Mouse (Mus musculus) kidney, postnatal 25 days (tissue): ENCODE measurements at regions not wholly inside any gene's neighbourhood (a gene's known extent, or its start where the extent isn't known, plus 50 kb on each side); places are given as distances from the start of the nearest gene placed in this dataset.
"Not testable (repeated sequence)": the region's sequence is repeated elsewhere in the genome, so short reads cannot be mapped to it uniquely, and the experiment has no call there.

Experiments used
- DNase-seq, 2 experiments: peaks; one replicate each; pipeline ENCODE4 v3.0.0; 2021; ENCODE audit warnings: mixed read lengths in 2 of 2

DNA sequence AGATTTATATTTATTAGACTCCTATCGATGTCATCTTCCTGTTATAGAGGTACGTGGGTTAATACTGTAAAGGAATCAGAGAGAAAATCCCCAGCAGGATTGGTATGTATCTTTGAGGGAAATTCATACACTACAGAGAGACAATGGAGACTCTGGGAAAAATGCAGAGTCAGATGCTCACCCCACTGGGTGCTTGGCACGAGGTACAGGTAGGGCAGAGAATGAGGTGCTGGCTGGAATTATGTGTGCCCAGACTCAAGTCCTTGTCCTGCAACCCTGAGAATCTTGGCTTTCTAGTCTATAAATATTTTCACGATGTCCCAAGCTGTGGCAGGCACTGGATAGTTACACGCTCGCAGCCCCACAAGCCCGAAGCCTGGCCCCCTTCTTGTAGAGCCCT lies 57.8 kb upstream of the Cry1 start:
- DNase-seq = no peak

DNA sequence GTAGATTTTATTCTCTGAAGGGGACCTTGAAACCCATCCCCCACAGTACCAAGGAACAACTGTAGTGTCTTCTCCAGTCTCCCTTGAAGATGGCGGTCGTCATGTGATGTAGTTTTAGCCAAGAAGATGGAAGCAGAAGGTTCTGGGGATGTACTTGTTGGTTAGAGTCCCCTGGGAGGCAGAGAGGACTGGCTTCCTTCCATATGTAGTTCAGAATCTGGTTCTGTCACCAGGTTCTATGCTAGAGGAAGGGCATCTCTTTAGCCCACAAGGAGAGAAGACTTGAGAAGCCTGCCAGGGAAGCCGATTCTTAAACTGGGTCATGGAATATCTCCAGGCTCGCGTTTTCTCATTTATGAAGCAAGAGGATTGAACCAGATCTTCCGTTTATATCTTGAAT lies 58.7 kb upstream of the Cry1 start:
- no peak for DNase-seq

- DNase-seq = no peak
Observed at GRCm38 (mm10) chr10:85265746-85266145, 80.9 kb upstream of the Cry1 start.

- DNase-seq = no peak
Observed at GRCm38 (mm10) chr10:85266148-85266547, 81.3 kb upstream of the Cry1 start.

DNA sequence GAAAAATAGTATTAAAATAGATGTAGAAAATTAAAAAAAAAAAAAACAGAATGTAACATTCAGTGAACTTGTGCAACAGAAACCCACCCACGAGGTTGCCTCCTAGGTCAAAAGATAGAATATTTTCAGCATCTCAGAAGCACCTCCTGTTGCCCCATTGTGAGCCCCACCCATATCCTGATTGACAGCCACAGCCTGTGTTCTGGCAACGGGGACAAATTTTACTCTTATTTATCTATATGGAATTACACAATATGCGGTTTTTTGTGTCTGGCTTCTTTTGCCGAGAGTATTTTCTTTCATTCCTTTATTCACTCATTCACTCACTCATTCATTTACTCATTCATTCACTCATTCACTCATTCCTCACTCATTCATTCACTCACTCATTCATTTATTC lies 81.9 kb upstream of the Cry1 start:
- no peak for DNase-seq

GRCm38 (mm10) chr10:85270209-85270608 lies 85.3 kb upstream of the Cry1 start:
- no peak for DNase-seq

GRCm38 (mm10) chr10:85276793-85277192 lies 91.9 kb upstream of the Cry1 start:
- DNase-seq = no peak

- no peak for DNase-seq
Observed at GRCm38 (mm10) chr10:85291733-85292476, 94.7 kb upstream of the Btbd11 start.

- no peak for DNase-seq
Observed at GRCm38 (mm10) chr10:85292477-85292855, 94.1 kb upstream of the Btbd11 start.

- no peak for DNase-seq
Observed at GRCm38 (mm10) chr10:85293071-85293783, 93.4 kb upstream of the Btbd11 start.

DNA sequence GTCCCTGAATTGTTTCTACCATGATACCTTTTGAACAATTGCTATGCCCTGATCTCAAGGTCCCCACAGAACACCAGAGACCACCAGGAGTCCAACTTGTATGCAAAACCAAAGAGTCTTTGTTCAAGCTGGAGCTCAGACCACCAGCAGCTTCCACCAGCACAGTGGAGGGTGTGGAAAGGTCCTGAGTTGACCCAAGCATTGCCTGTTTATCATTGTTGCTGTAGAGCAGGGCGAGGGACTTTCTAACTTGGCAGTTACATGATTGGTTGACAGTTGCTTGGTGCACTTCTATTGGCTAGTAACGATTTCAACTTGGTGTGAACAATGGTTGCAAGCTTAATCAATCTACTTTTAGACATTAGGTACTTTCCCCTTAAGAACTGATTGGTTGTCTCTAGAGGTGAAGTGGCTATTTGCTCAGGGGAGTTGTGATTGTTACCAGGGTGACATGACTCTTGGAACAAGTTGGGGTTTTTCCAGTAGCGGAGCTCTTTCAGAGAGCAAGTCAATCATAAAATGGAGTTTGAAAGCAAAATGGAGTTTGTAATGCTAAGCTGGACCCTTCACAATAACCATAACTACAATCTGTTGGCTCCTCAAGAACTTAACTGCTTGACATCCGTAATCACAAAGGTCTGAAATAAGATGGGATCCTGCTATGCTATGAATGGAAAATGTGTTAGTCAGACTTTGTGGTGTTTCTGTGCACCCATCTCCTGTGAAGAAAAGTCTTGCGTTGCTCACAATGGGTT lies 91.3 kb upstream of the Btbd11 start:
- DNase-seq = no peak

DNA sequence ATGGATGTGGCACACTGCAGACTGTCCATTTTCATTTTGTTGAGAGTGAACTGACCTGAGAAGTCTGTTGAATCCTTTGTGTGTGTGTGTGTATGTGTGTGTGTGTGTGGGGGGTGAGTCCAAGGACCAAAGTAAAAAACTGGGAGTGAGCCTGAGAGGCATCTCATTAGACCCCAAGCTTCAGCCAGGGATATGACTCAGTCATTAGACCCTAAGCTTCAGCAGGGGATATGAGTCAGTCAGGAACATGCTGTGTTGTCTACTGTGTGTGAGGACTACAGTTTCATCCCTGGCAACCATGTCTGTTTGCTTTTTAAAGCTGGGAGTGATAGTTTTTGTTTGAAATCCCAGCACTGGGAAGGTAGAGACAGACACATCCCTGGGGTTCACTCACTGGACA lies 74.8 kb upstream of the Btbd11 start:
- no peak for DNase-seq

GRCm38 (mm10) chr10:85313331-85313730 lies 73.3 kb upstream of the Btbd11 start:
- DNase-seq = not testable (repeated sequence)

DNA sequence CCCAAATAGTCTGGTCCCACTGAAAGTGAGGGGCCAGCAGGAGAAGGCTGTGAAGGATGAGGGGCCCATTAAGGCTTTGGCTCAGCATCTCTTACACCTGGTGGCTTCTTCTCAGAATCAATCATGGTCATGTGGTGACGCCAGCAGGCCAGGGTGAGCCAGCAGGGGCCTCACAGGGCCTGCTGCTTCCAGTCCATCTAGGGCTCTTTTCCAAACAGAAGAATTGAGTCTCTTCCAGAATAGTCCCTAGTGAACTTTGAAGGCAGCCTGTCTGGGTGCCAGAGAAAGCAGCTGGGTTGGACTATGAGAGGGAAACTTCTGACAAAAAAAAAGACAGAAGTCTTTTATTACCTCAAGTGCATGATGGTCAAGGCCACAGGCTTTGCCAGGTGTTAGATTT lies 65.6 kb upstream of the Btbd11 start:
- no peak for DNase-seq

DNA sequence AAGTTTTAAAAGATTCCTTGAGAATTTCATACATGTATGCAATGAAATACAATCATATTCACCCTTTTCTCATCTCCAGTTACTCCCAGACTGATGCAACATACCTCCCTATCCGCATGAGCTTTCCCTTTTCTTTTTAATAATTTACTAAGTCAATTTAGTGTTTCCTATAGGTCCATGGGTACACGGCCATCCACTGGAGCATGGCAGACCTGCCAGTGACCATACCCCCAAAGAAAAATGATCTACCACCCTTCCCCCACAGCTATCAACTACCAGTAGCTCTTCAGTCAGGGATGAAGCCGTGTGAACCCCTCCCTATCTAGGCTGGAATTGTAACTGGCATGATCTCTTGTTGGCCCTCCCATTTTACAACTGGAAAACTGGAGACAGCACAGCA lies 64.3 kb upstream of the Btbd11 start:
- DNase-seq = no peak

- DNase-seq = no peak
Observed at GRCm38 (mm10) chr10:85329382-85329781, 57.2 kb upstream of the Btbd11 start.

DNA sequence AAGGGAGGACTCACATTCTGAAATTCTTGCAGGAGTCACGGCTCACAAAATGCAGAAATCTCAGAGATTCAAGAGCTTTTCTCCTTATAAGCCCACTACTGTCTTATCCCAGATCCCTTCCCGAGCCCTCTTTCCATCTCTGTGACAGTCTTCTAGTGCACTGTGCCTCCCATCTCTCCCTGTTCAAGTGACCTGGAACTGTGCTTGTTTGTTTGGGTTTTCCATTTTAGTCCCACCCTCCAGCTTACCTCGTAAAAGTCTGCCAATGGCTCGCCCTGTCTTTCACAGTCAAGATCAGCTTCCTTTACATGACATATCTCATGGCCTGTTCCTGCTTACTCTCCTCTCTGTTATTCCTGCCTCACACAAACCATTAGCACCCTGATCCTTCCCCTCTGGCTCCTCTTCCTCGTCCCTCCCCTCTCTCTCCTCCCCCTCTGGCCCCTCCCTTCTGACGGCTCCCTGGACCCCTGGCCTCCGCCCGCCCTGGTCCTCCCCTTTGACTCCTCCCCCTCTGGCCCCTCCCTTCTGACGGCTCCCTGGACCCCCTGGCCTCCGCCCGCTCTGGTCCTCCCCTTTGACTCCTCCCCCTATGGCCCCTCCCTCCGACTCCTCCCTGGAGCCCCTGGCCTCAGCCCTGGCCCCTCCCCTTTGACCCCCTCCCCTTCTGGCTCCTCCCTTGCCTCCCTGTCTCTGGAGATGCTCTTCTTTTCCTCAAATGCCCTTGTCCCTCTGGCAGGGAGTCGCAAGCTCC lies 55.5 kb upstream of the Btbd11 start:
- peak; percentile 41 to 61 for DNase-seq
